Mouse (Mus musculus) E14TG2a.4 (cell line): ENCODE data around the gene Creb3l1.

Source experiments
- H3K27me3 ChIP-seq: 2 replicates; pipeline ENCODE4 v1.6.1; 2014; ENCODE audit warnings: low read length, control low read depth; ENCODE audit not compliant: insufficient read depth
- H3K36me3 ChIP-seq: 2 replicates; pipeline ENCODE4 v1.6.1; 2014; ENCODE audit warnings: low read length, control low read depth; ENCODE audit not compliant: insufficient read depth
- H3K4me1 ChIP-seq: replicated peaks from 2 replicates; pipeline ENCODE4 v1.6.1; 2014; ENCODE audit warnings: low read depth, low read length, control low read depth
- H3K4me3 ChIP-seq: replicated peaks from 2 replicates; pipeline ENCODE4 v1.5.1; 2014; ENCODE audit warnings: mild to moderate bottlenecking, low read length
- H3K9me3 ChIP-seq: 2 replicates; pipeline ENCODE4 v1.6.1; 2014; ENCODE audit warnings: low read length, control low read depth
- CTCF ChIP-seq: conservative IDR thresholded peaks from 2 replicates; pipeline ENCODE4 v1.5.1; 2014; ENCODE audit warnings: low read length
- NANOG ChIP-seq: IDR thresholded peaks from 2 replicates; pipeline ENCODE4 v1.6.1; 2014; ENCODE audit warnings: borderline replicate concordance, low read length, mixed read lengths
- POU5F1 ChIP-seq: IDR thresholded peaks from 2 replicates; pipeline ENCODE4 v1.6.1; 2014; ENCODE audit warnings: low read length, borderline replicate concordance

The Creb3l1 gene

GRCm38 (mm10) chr2:91997905-91998608 lies 26.2 kb downstream of the Creb3l1 start:
- TF ChIP-seq POU5F1 (no peak), NANOG (no peak), CTCF (no peak)
- Histone ChIP-seq H3K27me3 (peaks cover 16% of the 10 kb centered on the region), H3K4me3 (no peak overlapping the region), H3K36me3 (no peaks in the 10 kb centered on the region), H3K4me1 (peaks cover 21% of the 10 kb centered on the region), H3K9me3 (no peaks in the 10 kb centered on the region)

- Histone ChIP-seq H3K27me3 (peaks cover 19% of the 10 kb centered on the region), H3K36me3 (no peaks in the 10 kb centered on the region), H3K9me3 (no peaks in the 10 kb centered on the region), H3K4me1 (peaks cover 21% of the 10 kb centered on the region), H3K4me3 (no peak overlapping the region)
- TF ChIP-seq NANOG = no peak
- no peak for TF ChIP-seq POU5F1
- TF ChIP-seq CTCF = no peak
Observed at GRCm38 (mm10) chr2:91996006-91996405, 28.3 kb downstream of the Creb3l1 start.

GRCm38 (mm10) chr2:91993409-91993808 lies 30.9 kb downstream of the Creb3l1 start:
- Histone ChIP-seq H3K4me3 (no peak overlapping the region), H3K9me3 (no peaks in the 10 kb centered on the region), H3K4me1 (peaks cover 21% of the 10 kb centered on the region), H3K36me3 (peaks cover 4% of the 10 kb centered on the region; the same call in 1 of the 2 replicates), H3K27me3 (peaks cover 19% of the 10 kb centered on the region)
- no peak for TF ChIP-seq NANOG
- TF ChIP-seq POU5F1 = no peak
- TF ChIP-seq CTCF = no peak

GRCm38 (mm10) chr2:91989750-91990149 lies 34.6 kb downstream of the Creb3l1 start:
- H3K36me3 ChIP-seq = peaks cover 4% of the 10 kb centered on the region; the same call in 1 of the 2 replicates
- no peak overlapping the region for H3K4me3 ChIP-seq
- peaks cover 17% of the 10 kb centered on the region for H3K27me3 ChIP-seq
- TF ChIP-seq CTCF (peak; percentile 90), POU5F1 (no peak), NANOG (no peak)
- no peaks in the 10 kb centered on the region for H3K9me3 ChIP-seq
- peaks cover 37% of the 10 kb centered on the region for H3K4me1 ChIP-seq

- H3K4me3 ChIP-seq = no peak overlapping the region
- H3K9me3 ChIP-seq = no peaks in the 10 kb centered on the region
- TF ChIP-seq CTCF (peak; percentile 94), POU5F1 (no peak), NANOG (no peak)
Observed at GRCm38 (mm10) chr2:91987542-91987941, 36.8 kb downstream of the Creb3l1 start.

GRCm38 (mm10) chr2:91986071-91986470 lies 38.2 kb downstream of the Creb3l1 start:
- TF ChIP-seq NANOG (no peak), CTCF (no peak), POU5F1 (no peak)
- H3K27me3 ChIP-seq = peaks cover 9% of the 10 kb centered on the region

More at GRCm38 (mm10) chr2:91987542-91987941, 36.8 kb downstream of the Creb3l1 start:
- peaks cover 20% of the 10 kb centered on the region for H3K27me3 ChIP-seq
- H3K4me1 ChIP-seq = peaks cover 50% of the 10 kb centered on the region
- H3K36me3 ChIP-seq = peaks cover 4% of the 10 kb centered on the region; the same call in 1 of the 2 replicates

GRCm38 (mm10) chr2:91984906-91985525 lies 39.3 kb downstream of the Creb3l1 start:
- Histone ChIP-seq H3K36me3 (no peaks in the 10 kb centered on the region), H3K27me3 (peaks cover 9% of the 10 kb centered on the region), H3K4me1 (peaks cover 71% of the 10 kb centered on the region), H3K9me3 (no peaks in the 10 kb centered on the region), H3K4me3 (peak overlapping the region; percentile 32)
- TF ChIP-seq CTCF = no peak
- TF ChIP-seq NANOG = no peak
- TF ChIP-seq POU5F1 = no peak

More at GRCm38 (mm10) chr2:91986071-91986470, 38.2 kb downstream of the Creb3l1 start:
- Histone ChIP-seq H3K9me3 (no peaks in the 10 kb centered on the region), H3K4me1 (peaks cover 63% of the 10 kb centered on the region), H3K4me3 (no peak overlapping the region), H3K36me3 (peaks cover 4% of the 10 kb centered on the region; the same call in 1 of the 2 replicates)

GRCm38 (mm10) chr2:91984439-91984838 lies 39.9 kb downstream of the Creb3l1 start:
- H3K4me1 ChIP-seq = peaks cover 72% of the 10 kb centered on the region
- H3K36me3 ChIP-seq = no peaks in the 10 kb centered on the region
- no peaks in the 10 kb centered on the region for H3K9me3 ChIP-seq
- H3K4me3 ChIP-seq = peak overlapping the region; percentile 68
- H3K27me3 ChIP-seq = peaks cover 11% of the 10 kb centered on the region
- no peak for TF ChIP-seq NANOG
- no peak for TF ChIP-seq POU5F1
- no peak for TF ChIP-seq CTCF
